In the genomic region with DNA sequence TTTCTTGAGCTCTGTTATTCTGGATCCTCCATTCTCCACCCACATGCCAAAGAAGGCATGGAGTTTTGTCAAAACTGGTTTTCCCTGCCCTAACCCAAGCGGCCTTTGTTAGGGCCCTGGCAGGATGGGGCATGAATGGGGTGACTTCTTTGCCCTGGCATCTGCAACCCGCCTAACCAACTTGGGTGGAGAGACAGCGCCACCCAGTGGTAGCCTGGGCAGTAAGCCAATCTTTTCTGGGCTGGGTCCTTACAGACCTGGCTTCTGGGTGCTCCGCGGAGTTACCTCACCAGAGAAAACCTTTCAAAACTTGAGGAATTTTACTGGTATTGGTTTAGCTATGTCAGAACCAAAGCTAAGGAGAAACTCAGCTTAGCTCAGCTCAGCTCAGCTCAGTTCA, we compare ENCODE assay signal across 9 mouse cellular contexts. TPM values are rescaled to one million over a fixed set of nuclear protein-coding genes. Genes with fewer than 3 reads are reported as not detected.
DNase-seq lines count a peak whose midpoint lies in the region; ATAC-seq and TF ChIP-seq lines count a peak whose summit lies in the region.
"Had no signal": no experiment of that assay in that cellular context is flagged by ENCODE, and none has a peak within 500 bp of the region (broad histone marks: within the 10 kb centered on the region; RNA-seq: fewer than 3 reads in every experiment).

No protein-coding gene starts in this region.

- no peak overlapping the region for H3K9ac ChIP-seq in forebrain, embryonic 14.5 days (ENCODE audit: low read length)
- H3K9ac ChIP-seq in hindbrain, postnatal 0 days (replicated peaks; ENCODE audit: low read length): no peak overlapping the region
- H3K9ac ChIP-seq: limb, embryonic 12.5 days had no signal

- 23% methylated on average over 5 of the region's 5 CpGs for WGBS in forebrain, embryonic 14.5 days
- WGBS in hindbrain, postnatal 0 days: 22% methylated on average over 5 of the region's 5 CpGs
- 16% methylated on average over 5 of the region's 5 CpGs for WGBS in midbrain, embryonic 10.5 days

- peaks cover 6% of the 10 kb centered on the region; the same call in 1 of the 2 replicates for H3K4me1 ChIP-seq in forebrain, embryonic 14.5 days (ENCODE audit: control insufficient read depth, insufficient read depth, low read length)
- no peaks in the 10 kb centered on the region for H3K4me1 ChIP-seq in hindbrain, postnatal 0 days (ENCODE audit: insufficient read depth, low read length)
- peaks cover 63% of the 10 kb centered on the region for H3K4me1 ChIP-seq in midbrain, embryonic 10.5 days

- no peak overlapping the region for H3K4me2 ChIP-seq in forebrain, embryonic 14.5 days (ENCODE audit: low read length)
- no peak overlapping the region for H3K4me2 ChIP-seq in hindbrain, postnatal 0 days (ENCODE audit: low read depth, low read length)
- H3K4me2 ChIP-seq: limb, embryonic 12.5 days had no signal

- no peaks in the 10 kb centered on the region for H3K27me3 ChIP-seq in forebrain, embryonic 14.5 days (replicated peaks; ENCODE audit: control insufficient read depth, insufficient read depth, low read length)
- H3K27me3 ChIP-seq in hindbrain, postnatal 0 days (ENCODE audit: insufficient read depth, low read length): peaks cover 12% of the 10 kb centered on the region; the same call in 1 of the 2 replicates
- peaks cover 99% of the 10 kb centered on the region for H3K27me3 ChIP-seq in midbrain, embryonic 10.5 days (ENCODE audit: low read depth, poor library complexity, severe bottlenecking)

- no peaks in the 10 kb centered on the region for H3K36me3 ChIP-seq in forebrain, embryonic 14.5 days (ENCODE audit: control insufficient read depth, insufficient read depth, low read length)
- H3K36me3 ChIP-seq in hindbrain, postnatal 0 days (ENCODE audit: insufficient read depth, low read length): no peaks in the 10 kb centered on the region
- no peaks in the 10 kb centered on the region for H3K36me3 ChIP-seq in midbrain, embryonic 10.5 days
- H3K36me3 ChIP-seq: limb, embryonic 12.5 days had no signal

- DNase-seq in Muller cell, postnatal 12 days (ENCODE audit: inconsistent ontology term): peak; percentile 68
- DNase-seq in c-Kit-positive CD71-positive TER-119-negative erythroid progenitor cells, embryonic 14.5 days (ENCODE audit: low read depth): peak; percentile 10
- DNase-seq in forebrain, embryonic 14.5 days (ENCODE audit: low spot score): peak; percentile 85
- peak; percentile 82 for DNase-seq in hindbrain, postnatal 0 days (ENCODE audit: low spot score)
- DNase-seq in left cerebral cortex, adult 11 months (ENCODE audit: low spot score): peak; percentile 21
- peak; percentile 81 for DNase-seq in midbrain, embryonic 10.5 days (ENCODE audit: low spot score)
- DNase-seq in right cerebral cortex, postnatal 4 days: peak; percentile 76

- H3K9me3 ChIP-seq in forebrain, embryonic 14.5 days (replicated peaks; ENCODE audit: control insufficient read depth, low read length): no peaks in the 10 kb centered on the region
- H3K9me3 ChIP-seq in hindbrain, postnatal 0 days (ENCODE audit: low read length): no peaks in the 10 kb centered on the region
- H3K9me3 ChIP-seq in midbrain, embryonic 10.5 days (replicated peaks): no peaks in the 10 kb centered on the region
- H3K9me3 ChIP-seq: limb, embryonic 12.5 days had no signal

- H3K4me3 ChIP-seq in forebrain, embryonic 14.5 days (ENCODE audit: low read depth, low read length): no peak overlapping the region
- H3K4me3 ChIP-seq in hindbrain, postnatal 0 days (ENCODE audit: low read length): no peak overlapping the region
- no peak overlapping the region for H3K4me3 ChIP-seq in midbrain, embryonic 10.5 days
- H3K4me3 ChIP-seq: limb, embryonic 12.5 days had no signal

- peak; percentile 89 for TF ChIP-seq CTCF in hindbrain, postnatal 0 days (IDR thresholded peaks at IDR 0.05; ENCODE audit: low read depth)

- H3K27ac ChIP-seq in forebrain, embryonic 14.5 days (ENCODE audit: low read depth, low read length): peak overlapping the region; percentile 60; the same call in 1 of the 2 replicates
- no peak overlapping the region for H3K27ac ChIP-seq in hindbrain, postnatal 0 days
- peak overlapping the region; percentile 76 for H3K27ac ChIP-seq in midbrain, embryonic 10.5 days (replicated peaks)
- H3K27ac ChIP-seq: limb, embryonic 12.5 days had no signal

- peak; percentile 79 for ATAC-seq in forebrain, embryonic 14.5 days
- ATAC-seq in hindbrain, postnatal 0 days: peak; percentile 75
- no peak for ATAC-seq in erythroid progenitor cell, adult 5-6 weeks (replicated peaks; ENCODE audit: low FRiP score, poor library complexity, severe bottlenecking)

RNA-seq across cellular contexts. Expression of a gene that starts 51.8 kb away (rescaled TPM):
- polyA plus RNA-seq in forebrain, embryonic 14.5 days (2014; fragmentation: Nextera tagmentation; extraction: Ambion mirVana): 328 and 377 TPM in 2 replicates
- 194 and 216 TPM in 2 replicates for total RNA-seq in hindbrain, postnatal 0 days (2014; rRNA removed)
- polyA plus RNA-seq in hindbrain, postnatal 0 days (2015; fragmentation: Nextera tagmentation; extraction: Ambion mirVana): 335 and 344 TPM in 2 replicates
- 210 and 212 TPM in 2 replicates for polyA plus RNA-seq in midbrain, embryonic 10.5 days (2016; fragmentation: Nextera tagmentation; extraction: Ambion mirVana)
- 1.1 and 3.4 TPM in 2 replicates for total RNA-seq in erythroid progenitor cell, adult 5-6 weeks (2015; ENCODE audit: low replicate concordance)
- 3.1 and 7.1 TPM in 2 replicates for total RNA-seq in erythroid progenitor cell, adult 5-6 weeks (2017; ENCODE audit: low replicate concordance)

Comparison
In these comparisons a context has a peak if more than half of its experiments do, and no peak if none do; other contexts are left out.
1. DNase-seq: peak in every context shown above with its lines; median percentile 85 in forebrain, embryonic 14.5 days; 82 in hindbrain, postnatal 0 days; 81 in midbrain, embryonic 10.5 days; 76 in right cerebral cortex, postnatal 4 days; 68 in Muller cell, postnatal 12 days; 21 in left cerebral cortex, adult 11 months; 10 in c-Kit-positive CD71-positive TER-119-negative erythroid progenitor cells, embryonic 14.5 days.